Mouse (Mus musculus) v-Abl transformed pro-B cells (cell line): ENCODE data around the gene Usp2.

Experiments used
- in situ Hi-C, 2 experiments: fragments of 400-800 bp; cut with MboI; formaldehyde crosslinking; loops; one replicate each; pipeline ENCODE4 v1.15.1; 2025; ENCODE audit not compliant: unreplicated experiment in 2 of 2

Gene Usp2

DNA sequence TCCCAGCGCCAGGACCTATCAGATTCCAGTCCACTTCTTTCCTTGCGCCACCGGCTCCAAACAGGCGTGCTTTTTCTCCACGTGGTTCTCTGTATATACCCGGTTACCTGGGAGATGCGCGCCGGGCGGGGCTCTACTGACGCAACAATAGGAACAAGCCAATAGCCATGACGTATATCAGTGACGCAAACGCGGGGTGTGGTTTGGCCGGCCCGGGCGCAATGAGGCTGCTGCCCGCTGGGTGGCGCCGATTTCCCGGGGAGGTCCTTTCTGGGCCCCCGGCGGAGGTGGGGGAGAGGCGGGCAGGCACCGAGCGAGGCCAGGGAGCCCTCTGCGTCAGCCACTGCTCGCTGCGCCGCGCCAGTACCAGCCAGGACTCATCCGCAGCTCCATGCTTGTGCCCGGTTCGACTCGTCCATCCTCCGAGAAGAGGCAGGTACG lies at the start of gene Usp2:
Gene Usp2, plus strand, starts transcription at position 237 of the 441 bp plus-strand sequence.
- in situ Hi-C loops: no loop called here

DNA sequence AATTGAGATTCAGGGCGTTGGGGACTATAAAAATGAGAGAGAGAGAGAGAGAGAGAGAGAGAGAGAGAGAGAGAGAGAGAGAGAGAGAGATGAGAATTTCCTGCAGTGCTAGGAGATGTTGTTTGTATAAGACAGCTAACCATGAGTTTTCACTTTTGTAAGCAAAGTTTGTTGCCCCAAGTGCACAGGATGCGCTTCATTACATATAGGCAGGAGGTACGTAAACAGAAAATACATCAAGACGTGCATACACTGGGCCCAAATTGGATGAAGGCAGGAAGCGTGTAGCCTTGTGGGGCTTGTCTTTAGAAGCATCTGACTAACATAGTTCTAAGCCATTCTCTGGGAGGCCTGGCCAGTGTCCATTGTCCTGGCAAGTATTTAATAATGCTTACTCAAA lies 49.0 kb upstream of the Usp2 start:
- in situ Hi-C loops: no loop called here

DNA sequence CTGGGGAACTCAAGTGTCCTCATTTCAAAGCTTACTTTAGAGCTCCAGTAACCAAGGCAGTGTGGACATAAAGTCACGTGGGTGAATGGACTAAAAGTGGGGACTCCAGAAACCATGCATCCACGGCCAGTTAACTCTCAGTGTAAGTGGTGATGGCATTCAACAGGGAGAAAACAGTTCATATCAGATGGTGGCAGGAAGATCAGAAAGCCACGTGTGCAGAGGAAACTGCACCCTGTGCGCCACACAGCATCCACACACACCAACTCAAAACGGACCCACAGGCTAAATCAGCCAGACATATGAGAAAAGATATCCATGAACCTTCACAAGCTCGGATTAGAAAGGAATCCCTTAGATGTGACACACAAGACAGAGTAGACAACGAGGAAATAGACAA lies 46.8 kb upstream of the Usp2 start:
- in situ Hi-C loops: no loop called here

- in situ Hi-C loops: no loop called here
Measured at GRCm38 (mm10) chr9:44022100-44022847, 44.5 kb upstream of the Usp2 start.

DNA sequence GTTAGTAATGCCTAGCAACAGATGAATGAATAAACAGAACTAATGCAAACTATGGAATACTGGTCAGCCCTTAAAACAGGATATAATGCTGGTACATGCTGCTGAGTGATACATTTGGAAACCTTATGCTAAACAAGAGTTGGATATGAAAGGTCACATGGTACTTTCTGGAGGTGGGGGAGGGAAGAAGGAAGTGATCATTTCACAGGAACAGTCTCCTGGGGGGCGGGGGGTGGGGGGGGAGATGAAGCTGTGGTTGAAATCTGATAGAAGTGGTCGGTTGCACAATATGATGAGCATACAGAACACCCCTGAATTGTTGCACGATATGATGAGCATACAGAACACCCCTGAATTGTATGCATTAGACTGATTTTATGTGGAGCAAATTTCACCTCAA lies 42.7 kb upstream of the Usp2 start:
- in situ Hi-C loops: no loop called here

GRCm38 (mm10) chr9:44029580-44030236 lies 37.1 kb upstream of the Usp2 start:
- in situ Hi-C loops: no loop called here

DNA sequence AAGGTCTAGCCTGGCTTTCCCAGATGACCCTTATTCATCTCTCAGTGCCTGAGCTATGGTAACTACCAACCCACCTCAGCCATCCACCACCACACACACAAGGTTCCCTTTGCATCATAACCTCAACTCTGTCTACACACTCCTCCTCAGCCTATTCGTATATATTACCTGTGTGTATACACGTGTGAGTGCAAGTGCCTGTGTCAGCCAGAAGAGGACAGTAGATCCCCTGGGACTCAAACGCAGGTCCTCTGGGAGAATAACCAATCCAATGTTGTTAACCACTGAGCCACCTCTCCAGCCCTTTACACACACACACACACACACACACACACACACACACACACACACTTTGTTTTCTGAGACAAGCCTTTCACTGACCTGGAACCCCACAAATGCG lies 36.2 kb upstream of the Usp2 start:
- in situ Hi-C loops: no loop called here

DNA sequence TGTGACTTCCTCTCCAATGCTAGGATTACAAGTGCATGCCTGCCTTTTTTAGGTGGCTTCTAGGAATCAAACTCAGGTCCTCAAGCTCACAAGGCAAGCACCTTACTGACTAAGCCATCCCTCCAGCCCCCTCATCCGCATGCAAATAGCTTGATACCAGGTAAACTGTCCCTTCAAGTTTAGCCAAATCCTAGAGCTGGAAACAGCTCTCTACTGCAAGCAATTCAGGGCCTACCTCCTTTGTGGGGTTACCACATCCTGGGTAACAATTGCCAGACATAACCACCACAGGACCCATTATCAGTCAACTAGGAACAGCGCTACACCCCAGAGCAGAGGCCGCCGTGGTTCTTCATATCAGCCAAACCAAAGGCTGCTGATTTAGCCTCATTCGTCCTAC lies 35.7 kb upstream of the Usp2 start:
- in situ Hi-C loops: no loop called here

- in situ Hi-C loops: no loop called here
Measured at GRCm38 (mm10) chr9:44031946-44032345, 34.9 kb upstream of the Usp2 start.

- in situ Hi-C loops: no loop called here
Measured at GRCm38 (mm10) chr9:44033317-44033716, 33.5 kb upstream of the Usp2 start.

GRCm38 (mm10) chr9:44033957-44034727 lies 32.7 kb upstream of the Usp2 start:
- in situ Hi-C loops: no loop called here

DNA sequence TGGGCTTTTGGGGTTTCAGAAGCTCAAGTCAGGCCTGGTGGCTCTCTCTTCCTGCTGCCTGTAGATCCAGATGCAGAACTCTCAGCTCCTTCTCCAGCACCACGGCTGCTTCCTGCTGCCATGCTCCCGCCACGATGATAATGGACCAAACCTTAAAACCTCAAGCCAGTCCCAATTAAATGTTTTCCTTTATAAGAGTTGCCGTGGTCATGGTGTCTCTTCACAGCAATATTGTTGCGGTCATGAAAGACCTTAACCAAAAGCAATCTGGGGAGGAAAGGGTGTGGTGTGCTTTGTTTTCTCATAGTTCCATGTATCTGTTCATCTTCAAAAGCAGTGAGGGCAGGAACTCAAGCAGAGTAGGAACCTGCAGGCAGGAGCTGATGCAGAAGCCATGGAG lies 29.7 kb upstream of the Usp2 start:
- in situ Hi-C loops: no loop called here

- in situ Hi-C loops: no loop called here
Measured at GRCm38 (mm10) chr9:44041511-44042395, 25.1 kb upstream of the Usp2 start.

DNA sequence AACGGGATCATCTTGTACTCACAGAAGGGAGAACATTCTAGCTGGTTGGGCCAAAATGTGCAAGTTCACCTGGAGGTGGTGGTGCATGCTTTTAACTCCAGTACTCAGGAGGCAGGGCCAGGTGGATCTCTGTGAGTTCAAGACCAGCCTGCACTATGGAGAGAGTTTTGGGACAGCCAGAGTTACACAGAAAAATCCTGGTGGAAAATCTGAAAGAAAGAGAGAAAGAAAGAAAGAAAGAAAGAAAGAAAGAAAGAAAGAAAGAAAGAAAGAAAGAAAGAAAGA lies 24.5 kb upstream of the Usp2 start:
- in situ Hi-C loops: no loop called here

- in situ Hi-C loops: no loop called here
Measured at GRCm38 (mm10) chr9:44042836-44043707, 23.7 kb upstream of the Usp2 start, which contains the start of gene Thy1. TSS of gene Thy1 (plus strand) at chr9:44043384.

DNA sequence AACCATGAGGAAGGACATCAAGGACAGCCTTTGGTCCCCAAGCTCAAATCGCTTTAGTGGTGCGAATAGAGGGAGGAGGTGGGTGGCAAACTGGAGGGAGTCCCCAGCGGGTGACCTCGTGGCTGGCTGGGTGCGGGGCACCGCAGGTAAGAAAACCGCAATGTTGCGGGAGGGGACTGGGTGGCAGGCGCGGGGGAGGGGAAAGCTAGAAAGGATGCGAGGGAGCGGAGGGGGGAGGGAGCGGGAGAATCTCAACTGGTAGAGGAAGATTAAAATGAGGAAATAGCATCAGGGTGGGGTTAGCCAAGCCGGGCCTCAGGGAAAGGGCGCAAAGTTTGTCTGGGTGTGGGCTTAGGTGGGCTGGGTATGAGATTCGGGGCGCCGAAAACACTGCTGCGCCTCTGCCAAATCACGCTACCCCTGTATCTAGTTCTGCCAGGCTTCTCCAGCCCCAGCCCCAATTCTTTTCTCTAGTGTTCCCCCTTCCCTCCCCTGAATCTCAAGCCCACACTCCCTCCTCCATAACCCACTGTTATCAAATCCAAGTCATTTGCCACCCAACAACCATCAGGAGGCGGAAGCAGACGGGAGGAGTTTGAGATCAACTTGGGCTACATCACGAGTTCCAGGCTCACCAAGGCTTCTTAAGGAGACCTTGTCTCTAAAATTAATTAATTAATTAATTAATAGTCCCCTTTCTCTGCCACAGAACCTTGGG lies 23.0 kb upstream of the Usp2 start:
- in situ Hi-C loops: no loop called here

DNA sequence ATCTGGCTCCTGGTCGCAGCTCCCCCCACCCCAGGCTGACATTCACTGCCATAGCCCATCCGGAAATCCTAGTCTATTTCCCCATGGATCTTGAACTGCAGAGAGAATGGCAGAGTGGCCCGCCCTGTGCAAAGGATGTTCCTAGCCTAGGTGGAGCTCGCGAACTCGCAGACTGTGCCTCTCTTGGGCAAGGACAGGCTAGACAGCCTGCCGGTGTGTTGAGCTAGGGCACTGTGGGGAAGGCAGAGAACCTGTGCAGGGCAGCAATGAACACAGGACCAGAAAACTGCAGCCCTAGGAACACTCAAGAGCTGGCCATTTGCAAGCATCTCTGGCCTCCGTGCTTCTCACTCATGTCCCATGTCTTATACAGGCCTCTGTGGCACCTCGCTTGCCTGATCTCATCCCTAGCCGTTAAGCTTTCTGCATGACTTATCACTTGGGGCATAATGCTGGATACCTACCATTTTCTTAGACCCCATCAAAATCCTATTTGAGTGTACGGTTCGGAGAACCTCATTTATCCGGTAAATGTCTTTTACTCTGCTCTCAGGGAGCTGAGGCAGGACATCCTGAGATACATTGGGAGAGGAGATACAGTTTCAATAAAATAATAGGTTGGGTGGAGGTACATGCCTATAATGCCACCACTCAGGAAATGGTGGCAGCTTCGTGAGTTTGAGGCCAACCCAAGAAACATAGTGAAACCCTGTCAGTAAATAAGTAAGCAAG lies 22.2 kb upstream of the Usp2 start:
- in situ Hi-C loops: no loop called here

DNA sequence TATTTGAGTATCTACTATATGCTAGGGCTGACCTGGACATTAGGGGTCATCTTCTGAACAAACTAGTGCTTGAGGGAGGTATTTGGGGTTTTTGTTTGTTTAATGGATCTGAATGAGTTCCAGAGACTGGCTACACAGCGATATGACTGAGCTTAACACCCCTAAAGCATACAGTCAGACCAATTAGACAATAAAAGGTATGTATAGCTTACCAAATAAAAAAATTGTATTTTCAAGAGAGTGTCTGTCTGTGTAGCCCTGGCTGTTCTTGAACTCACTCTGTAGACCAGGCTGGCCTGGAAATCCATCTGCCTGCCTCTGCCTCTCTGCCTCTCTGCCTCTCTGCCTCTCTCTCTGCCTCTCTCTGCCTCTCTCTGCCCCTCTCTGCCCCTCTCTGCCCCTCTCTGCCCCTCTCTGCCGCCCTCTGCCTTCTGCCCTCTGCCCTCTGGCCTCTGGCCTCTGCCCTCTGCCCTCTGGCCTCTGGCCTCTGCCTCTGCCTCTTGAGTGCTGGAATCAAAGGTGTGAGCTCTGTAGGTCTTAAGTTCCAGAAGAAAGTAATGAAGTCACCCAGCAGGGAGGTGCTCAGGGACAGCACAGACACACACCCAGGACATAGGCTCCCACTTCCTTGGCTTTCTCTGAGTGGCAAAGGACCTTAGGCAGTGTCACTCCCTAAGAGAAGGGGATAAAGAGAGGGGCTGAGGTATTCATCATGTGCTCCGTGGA lies 21.5 kb upstream of the Usp2 start:
- in situ Hi-C loops: no loop called here
